Mouse (Mus musculus): ENCODE measurements around the gene Ermp1. TPM values are rescaled to one million over a fixed set of nuclear protein-coding genes. Genes with fewer than 3 reads are reported as not detected.

The Ermp1 gene
- polyA plus RNA-seq, 1 experiment from 2014 or later, result 24.8 TPM

GRCm38 (mm10) chr19:29676479-29677193 is 28.4 kb upstream of the Ermp1 start:
- ATAC-seq (ENCODE audit: low FRiP score, low TSS enrichment), result no peak
- WGBS, result 45% methylated on average over 10 of the region's 10 CpGs
- Histone ChIP-seq H3K4me3 (ENCODE audit: low read length) (no peak overlapping the region), H3K4me2 (replicated peaks; ENCODE audit: low read depth, low read length) (no peak overlapping the region), H3K27me3 (ENCODE audit: insufficient read depth, low read length) (no peaks in the 10 kb centered on the region), H3K9ac (replicated peaks; ENCODE audit: low read length) (no peak overlapping the region), H3K27ac (ENCODE audit: low read length) (no peak overlapping the region), H3K36me3 (ENCODE audit: insufficient read depth, low read length) (no peaks in the 10 kb centered on the region), H3K4me1 (ENCODE audit: insufficient read depth, low read length) (0 out of 2 replicates have a peak, but pooled peaks cover 3% of the 10 kb centered on the region), H3K9me3 (ENCODE audit: low read length) (no peaks in the 10 kb centered on the region)

- Histone ChIP-seq H3K4me1 (ENCODE audit: insufficient read depth, low read length) (0 out of 2 replicates have a peak, but pooled peaks cover 3% of the 10 kb centered on the region), H3K27me3 (ENCODE audit: insufficient read depth, low read length) (no peaks in the 10 kb centered on the region), H3K9me3 (ENCODE audit: low read length) (no peaks in the 10 kb centered on the region), H3K27ac (ENCODE audit: low read length) (no peak overlapping the region), H3K4me2 (replicated peaks; ENCODE audit: low read depth, low read length) (0 out of 2 replicates have a peak overlapping the region, but pooled peaks have one; percentile 3), H3K9ac (replicated peaks; ENCODE audit: low read length) (no peak overlapping the region), H3K4me3 (ENCODE audit: low read length) (no peak overlapping the region), H3K36me3 (ENCODE audit: insufficient read depth, low read length) (no peaks in the 10 kb centered on the region)
- WGBS, result 18% methylated on average over 9 of the region's 9 CpGs
- ATAC-seq (ENCODE audit: low FRiP score, low TSS enrichment), result peak; percentile 77; the same call in 1 of the 2 replicates
Measured at GRCm38 (mm10) chr19:29675562-29676078, 27.4 kb upstream of the Ermp1 start.

- H3K27ac ChIP-seq (ENCODE audit: low read length), result no peak overlapping the region
- H3K27me3 ChIP-seq (ENCODE audit: insufficient read depth, low read length), result no peaks in the 10 kb centered on the region
- H3K4me2 ChIP-seq (replicated peaks; ENCODE audit: low read depth, low read length), result no peak overlapping the region
- no peak overlapping the region for H3K9ac ChIP-seq (replicated peaks; ENCODE audit: low read length)
- no peaks in the 10 kb centered on the region for H3K9me3 ChIP-seq (ENCODE audit: low read length)
- H3K4me3 ChIP-seq (ENCODE audit: low read length), result no peak overlapping the region
- WGBS, result 97% methylated on average over 7 of the region's 7 CpGs
- ATAC-seq (ENCODE audit: low FRiP score, low TSS enrichment), result no peak
- 0 out of 2 replicates have a peak, but pooled peaks cover 3% of the 10 kb centered on the region for H3K4me1 ChIP-seq (ENCODE audit: insufficient read depth, low read length)
- no peaks in the 10 kb centered on the region for H3K36me3 ChIP-seq (ENCODE audit: insufficient read depth, low read length)
Measured at GRCm38 (mm10) chr19:29674946-29675345, 26.7 kb upstream of the Ermp1 start.

DNA sequence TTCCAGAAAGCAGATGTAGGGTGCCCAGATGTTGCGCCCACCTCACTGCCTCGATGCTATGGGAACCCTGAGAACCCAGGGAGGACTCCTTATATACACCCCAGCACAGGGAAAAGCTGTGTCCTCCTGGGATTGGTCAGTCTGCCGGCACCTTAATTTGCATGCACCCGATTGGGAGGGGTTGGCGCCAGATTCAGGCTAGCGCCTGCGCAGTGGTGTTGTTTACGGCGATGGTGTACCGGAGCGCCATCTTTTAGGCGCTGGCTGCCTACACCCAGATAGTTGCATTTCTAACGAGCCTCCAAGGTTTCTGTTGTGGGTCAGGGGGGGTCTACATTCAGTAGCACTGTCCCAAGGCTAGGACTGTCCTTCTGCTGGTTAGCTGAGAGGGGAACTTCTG is 24.4 kb upstream of the Ermp1 start:
- Histone ChIP-seq H3K9me3 (ENCODE audit: low read length) (no peaks in the 10 kb centered on the region), H3K27ac (ENCODE audit: low read length) (no peak overlapping the region), H3K36me3 (ENCODE audit: insufficient read depth, low read length) (no peaks in the 10 kb centered on the region), H3K4me2 (replicated peaks; ENCODE audit: low read depth, low read length) (no peak overlapping the region), H3K9ac (replicated peaks; ENCODE audit: low read length) (no peak overlapping the region), H3K4me3 (ENCODE audit: low read length) (no peak overlapping the region), H3K4me1 (ENCODE audit: insufficient read depth, low read length) (0 out of 2 replicates have a peak, but pooled peaks cover 3% of the 10 kb centered on the region), H3K27me3 (ENCODE audit: insufficient read depth, low read length) (no peaks in the 10 kb centered on the region)
- no peak for ATAC-seq (ENCODE audit: low FRiP score, low TSS enrichment)
- 93% methylated on average over 13 of the region's 13 CpGs for WGBS

DNA sequence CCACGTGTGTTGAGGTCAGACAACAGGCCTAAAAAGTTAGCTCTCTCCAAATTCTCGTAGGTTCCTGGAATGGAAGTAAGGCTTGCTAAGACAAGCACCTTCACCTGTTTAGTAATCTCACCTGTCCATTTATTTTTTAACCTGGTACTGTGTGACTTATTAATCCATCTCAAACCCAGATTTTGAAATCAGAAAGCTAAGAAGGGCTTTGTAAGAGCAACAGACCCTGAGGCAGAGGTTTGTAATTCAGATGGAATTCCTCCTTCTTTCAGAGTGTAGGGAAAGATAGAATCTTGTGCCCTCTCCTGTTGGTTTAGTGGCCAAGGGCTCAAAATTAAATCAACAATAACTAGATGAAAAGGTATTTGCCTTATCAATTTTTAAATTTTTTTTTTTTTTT is 22.9 kb upstream of the Ermp1 start:
- ATAC-seq (ENCODE audit: low FRiP score, low TSS enrichment), result no peak
- no peak overlapping the region for H3K27ac ChIP-seq (ENCODE audit: low read length)
- no peak overlapping the region for H3K4me3 ChIP-seq (ENCODE audit: low read length)
- H3K36me3 ChIP-seq (ENCODE audit: insufficient read depth, low read length), result no peaks in the 10 kb centered on the region
- no peak overlapping the region for H3K4me2 ChIP-seq (replicated peaks; ENCODE audit: low read depth, low read length)
- no peaks in the 10 kb centered on the region for H3K9me3 ChIP-seq (ENCODE audit: low read length)
- no peak overlapping the region for H3K9ac ChIP-seq (replicated peaks; ENCODE audit: low read length)
- WGBS, result 72% methylated on average over 2 of the region's 2 CpGs
- H3K27me3 ChIP-seq (ENCODE audit: insufficient read depth, low read length), result no peaks in the 10 kb centered on the region
- peaks cover 13% of the 10 kb centered on the region; the same call in 1 of the 2 replicates for H3K4me1 ChIP-seq (ENCODE audit: insufficient read depth, low read length)

DNA sequence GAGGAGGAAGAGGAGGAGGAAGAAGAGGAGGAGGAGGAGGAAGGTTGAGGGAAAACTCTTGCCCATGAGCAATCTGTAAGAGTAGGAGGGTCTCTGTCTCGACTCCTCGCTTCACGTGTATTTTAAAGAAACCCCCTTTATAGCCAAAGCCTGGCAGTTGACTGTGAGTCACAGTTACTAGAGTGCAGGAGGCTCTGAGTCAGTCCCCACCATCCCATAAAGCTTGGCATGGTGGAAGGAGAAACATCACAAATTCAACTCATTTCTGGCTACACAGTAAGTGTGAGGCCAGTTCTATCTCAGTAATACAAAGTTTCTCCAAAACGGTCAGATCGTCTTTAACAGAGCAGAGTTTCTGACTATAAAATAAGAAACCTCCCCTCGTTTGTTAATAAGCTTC is 22.0 kb upstream of the Ermp1 start:
- H3K9me3 ChIP-seq (ENCODE audit: low read length), result no peaks in the 10 kb centered on the region
- H3K27me3 ChIP-seq (ENCODE audit: insufficient read depth, low read length), result no peaks in the 10 kb centered on the region
- 80% methylated on average over 6 of the region's 6 CpGs for WGBS
- no peak overlapping the region for H3K9ac ChIP-seq (replicated peaks; ENCODE audit: low read length)
- no peaks in the 10 kb centered on the region for H3K36me3 ChIP-seq (ENCODE audit: insufficient read depth, low read length)
- no peak overlapping the region for H3K4me3 ChIP-seq (ENCODE audit: low read length)
- H3K27ac ChIP-seq (ENCODE audit: low read length), result no peak overlapping the region
- peaks cover 9% of the 10 kb centered on the region; the same call in 1 of the 2 replicates for H3K4me1 ChIP-seq (ENCODE audit: insufficient read depth, low read length)
- no peak overlapping the region for H3K4me2 ChIP-seq (replicated peaks; ENCODE audit: low read depth, low read length)
- ATAC-seq (ENCODE audit: low FRiP score, low TSS enrichment), result no peak

- H3K9me3 ChIP-seq (ENCODE audit: low read length), result no peaks in the 10 kb centered on the region
- WGBS, result 84% methylated on average over 7 of the region's 7 CpGs
- no peak overlapping the region for H3K4me3 ChIP-seq (ENCODE audit: low read length)
- no peaks in the 10 kb centered on the region for H3K27me3 ChIP-seq (ENCODE audit: insufficient read depth, low read length)
- H3K27ac ChIP-seq (ENCODE audit: low read length), result no peak overlapping the region
- H3K36me3 ChIP-seq (ENCODE audit: insufficient read depth, low read length), result no peaks in the 10 kb centered on the region
- no peak for ATAC-seq (ENCODE audit: low FRiP score, low TSS enrichment)
- H3K9ac ChIP-seq (replicated peaks; ENCODE audit: low read length), result no peak overlapping the region
- peaks cover 9% of the 10 kb centered on the region; the same call in 1 of the 2 replicates for H3K4me1 ChIP-seq (ENCODE audit: insufficient read depth, low read length)
- no peak overlapping the region for H3K4me2 ChIP-seq (replicated peaks; ENCODE audit: low read depth, low read length)
Measured at GRCm38 (mm10) chr19:29668135-29668534, 19.9 kb upstream of the Ermp1 start.

DNA sequence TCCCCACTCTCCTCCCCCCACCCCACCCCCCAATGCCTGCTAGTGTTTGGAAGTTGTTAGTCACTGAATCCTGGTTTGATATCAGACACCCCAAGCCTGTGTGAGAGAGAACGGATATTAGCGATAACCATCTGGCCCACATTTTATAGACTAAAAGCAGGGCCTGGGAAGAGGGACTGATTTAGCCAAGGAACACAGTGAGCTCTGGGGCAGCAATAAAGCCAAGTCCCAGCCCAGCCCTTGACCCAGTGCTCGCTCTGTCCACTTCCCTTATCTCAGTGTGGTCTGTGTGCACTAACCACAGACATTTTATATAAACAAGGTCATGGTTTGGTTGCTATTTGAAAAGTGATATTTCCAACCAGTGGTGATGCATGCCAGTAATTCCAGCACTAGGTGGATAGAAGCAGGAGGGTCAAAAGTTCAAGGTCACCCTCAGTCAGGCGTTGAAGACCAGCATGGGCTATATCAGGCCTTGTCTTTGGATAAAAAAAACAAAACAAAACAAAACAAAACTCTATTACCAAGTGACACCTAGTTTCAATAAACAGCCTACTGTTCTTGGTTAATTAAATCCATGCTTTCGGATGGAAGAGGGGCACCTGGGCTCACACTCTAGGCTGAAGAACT is 18.9 kb upstream of the Ermp1 start:
- ATAC-seq (ENCODE audit: low FRiP score, low TSS enrichment), result peak; percentile 83
- WGBS, result 34% methylated on average over 5 of the region's 5 CpGs
- Histone ChIP-seq H3K9ac (replicated peaks; ENCODE audit: low read length) (no peak overlapping the region), H3K27ac (ENCODE audit: low read length) (peak overlapping the region; percentile 32; the same call in 1 of the 2 replicates), H3K9me3 (ENCODE audit: low read length) (no peaks in the 10 kb centered on the region), H3K4me1 (ENCODE audit: insufficient read depth, low read length) (peaks cover 9% of the 10 kb centered on the region; the same call in 1 of the 2 replicates), H3K36me3 (ENCODE audit: insufficient read depth, low read length) (no peaks in the 10 kb centered on the region), H3K27me3 (ENCODE audit: insufficient read depth, low read length) (no peaks in the 10 kb centered on the region), H3K4me2 (replicated peaks; ENCODE audit: low read depth, low read length) (no peak overlapping the region), H3K4me3 (ENCODE audit: low read length) (no peak overlapping the region)

DNA sequence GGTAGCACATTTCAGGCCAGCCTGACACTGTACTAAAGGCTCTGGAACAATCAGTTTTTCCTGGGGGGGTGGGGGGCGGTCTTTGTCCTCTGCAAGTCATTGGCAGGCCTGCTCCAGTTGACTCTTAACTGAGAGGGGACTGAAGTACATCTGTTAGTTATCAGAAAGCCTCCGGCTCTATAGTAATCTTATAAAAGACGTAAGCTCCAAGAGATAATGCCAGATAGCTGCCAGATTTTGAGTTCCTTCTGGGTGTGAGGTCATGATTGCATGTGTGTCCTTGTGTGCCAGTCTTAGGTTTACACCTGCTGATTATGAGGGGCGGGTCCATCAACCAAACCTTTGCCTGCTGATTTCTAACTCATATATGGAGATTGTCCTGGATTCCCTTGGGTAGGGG is 17.9 kb upstream of the Ermp1 start:
- Histone ChIP-seq H3K4me1 (ENCODE audit: insufficient read depth, low read length) (peaks cover 9% of the 10 kb centered on the region; the same call in 1 of the 2 replicates), H3K4me2 (replicated peaks; ENCODE audit: low read depth, low read length) (no peak overlapping the region), H3K9me3 (ENCODE audit: low read length) (no peaks in the 10 kb centered on the region), H3K27ac (ENCODE audit: low read length) (peak overlapping the region; percentile 32; the same call in 1 of the 2 replicates), H3K27me3 (ENCODE audit: insufficient read depth, low read length) (no peaks in the 10 kb centered on the region), H3K4me3 (ENCODE audit: low read length) (no peak overlapping the region), H3K36me3 (ENCODE audit: insufficient read depth, low read length) (no peaks in the 10 kb centered on the region), H3K9ac (replicated peaks; ENCODE audit: low read length) (no peak overlapping the region)
- 85% methylated on average over 4 of the region's 4 CpGs for WGBS
- no peak for ATAC-seq (ENCODE audit: low FRiP score, low TSS enrichment)

DNA sequence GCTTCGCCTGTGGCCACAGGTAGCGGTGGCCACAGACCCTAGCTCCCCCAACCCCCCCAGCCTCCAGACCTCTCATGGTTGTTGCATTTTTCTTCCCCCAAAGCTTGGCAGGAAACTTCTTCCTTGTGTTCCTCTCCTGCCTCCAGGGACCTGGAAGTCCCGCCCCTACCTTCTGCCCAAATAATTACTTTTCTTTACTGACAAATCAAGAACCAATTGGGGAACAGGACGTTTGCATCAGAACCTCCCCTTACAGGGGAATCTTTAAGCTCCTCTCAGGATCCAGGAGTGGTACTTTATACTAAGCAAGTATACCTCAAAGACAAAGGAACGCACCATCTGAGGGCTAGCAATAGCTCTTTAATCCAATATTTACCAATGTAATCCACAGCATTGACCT is 16.7 kb upstream of the Ermp1 start:
- no peak for ATAC-seq (ENCODE audit: low FRiP score, low TSS enrichment)
- 85% methylated on average over 5 of the region's 5 CpGs for WGBS

More for the DNA sequence above, 16.7 kb upstream of the Ermp1 start:
- Histone ChIP-seq H3K27me3 (ENCODE audit: insufficient read depth, low read length) (no peaks in the 10 kb centered on the region), H3K36me3 (ENCODE audit: insufficient read depth, low read length) (no peaks in the 10 kb centered on the region), H3K4me1 (ENCODE audit: insufficient read depth, low read length) (peaks cover 9% of the 10 kb centered on the region; the same call in 1 of the 2 replicates), H3K4me2 (replicated peaks; ENCODE audit: low read depth, low read length) (no peak overlapping the region), H3K27ac (ENCODE audit: low read length) (no peak overlapping the region), H3K9me3 (ENCODE audit: low read length) (no peaks in the 10 kb centered on the region), H3K9ac (replicated peaks; ENCODE audit: low read length) (no peak overlapping the region), H3K4me3 (ENCODE audit: low read length) (no peak overlapping the region)

Data from kidney, embryonic 16.5 days (tissue).